Mouse (Mus musculus): ENCODE data around the gene Pakap.

Gene Pakap

GRCm38 (mm10) chr4:57567666-57568206 is at the start of gene Pakap:
Pakap (plus strand) TSS chr4:57568179.
- peak; percentile 68 for DNase-seq

DNA sequence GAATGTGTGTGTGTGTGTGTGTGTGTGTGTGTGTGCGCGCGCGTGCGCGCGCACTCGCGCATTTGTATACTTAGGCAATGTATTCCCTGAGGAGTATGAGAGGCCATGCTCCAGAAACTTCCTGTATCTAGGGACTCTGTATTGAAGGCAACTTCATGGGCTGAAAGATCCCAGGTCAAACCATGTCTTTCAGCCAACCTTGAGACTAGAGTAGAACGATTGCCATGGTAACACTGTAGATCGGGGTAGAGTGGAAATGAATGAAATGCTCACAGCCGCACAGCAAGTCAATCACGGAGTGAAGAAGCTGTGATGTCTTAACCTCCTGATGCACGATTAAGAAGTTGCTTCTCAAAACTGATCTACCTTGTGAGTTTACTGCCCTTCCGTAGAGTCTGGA is 44.5 kb upstream of the Pakap start:
- no peak for DNase-seq

DNA sequence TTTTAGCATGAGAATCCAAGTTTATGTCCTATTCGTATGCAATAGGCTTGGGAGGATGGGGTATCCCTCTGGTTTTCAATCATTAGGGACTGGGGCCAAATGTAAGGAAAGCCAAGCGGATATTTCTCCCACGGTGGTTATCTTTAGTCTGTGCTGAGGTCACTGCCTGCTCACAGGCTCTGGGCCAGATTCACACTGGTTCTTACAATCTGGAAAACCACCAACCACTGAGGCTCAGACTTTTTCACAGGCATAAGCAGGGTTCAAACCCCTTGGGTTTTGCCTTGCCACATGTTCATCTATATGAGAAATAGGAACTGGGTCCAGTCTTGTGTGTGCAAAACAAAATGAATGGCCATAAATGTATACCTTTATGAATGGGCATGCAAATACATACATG is 43.5 kb upstream of the Pakap start:
- no peak for DNase-seq

DNA sequence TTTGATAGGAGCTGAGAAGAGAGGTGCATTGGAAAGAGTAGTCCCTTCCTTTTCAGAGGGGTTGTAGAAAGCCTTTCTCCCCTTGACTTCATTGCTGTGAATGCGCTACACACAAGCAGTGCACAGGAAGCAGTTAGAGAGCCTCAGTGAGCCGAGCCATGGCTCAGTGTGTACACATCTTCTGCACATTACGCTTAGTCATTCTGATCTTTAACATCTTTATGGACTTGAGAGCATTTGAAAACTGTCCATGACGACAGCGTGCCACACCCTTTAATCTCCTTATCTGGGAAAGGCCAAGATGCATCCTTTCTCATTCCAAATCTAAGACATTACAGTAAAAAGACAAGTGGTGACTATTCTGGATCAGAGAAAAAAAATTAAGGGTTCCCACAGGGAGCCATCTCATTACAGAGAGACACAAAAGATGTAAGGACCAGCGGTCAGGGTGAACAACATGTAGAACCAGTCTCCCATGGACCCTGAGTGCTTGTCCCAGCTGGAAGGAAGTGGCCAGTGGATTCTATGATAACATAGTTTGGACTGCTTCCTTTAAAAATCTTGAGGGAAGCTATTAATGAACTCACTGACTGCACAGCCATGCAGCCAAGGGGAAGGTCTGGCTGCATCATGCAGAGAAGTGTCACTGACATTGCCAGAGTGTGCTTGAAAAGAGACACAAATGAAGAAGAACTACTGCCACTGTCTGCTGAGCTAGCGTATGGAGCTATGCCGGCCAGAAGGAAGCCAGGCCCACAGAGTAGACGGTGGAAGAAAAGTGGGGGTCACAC is 42.6 kb upstream of the Pakap start:
- no peak for DNase-seq

GRCm38 (mm10) chr4:57528296-57528695 is 39.7 kb upstream of the Pakap start:
- DNase-seq, result no peak

- DNase-seq, result no peak
Observed at GRCm38 (mm10) chr4:57533686-57534085, 34.3 kb upstream of the Pakap start.

DNA sequence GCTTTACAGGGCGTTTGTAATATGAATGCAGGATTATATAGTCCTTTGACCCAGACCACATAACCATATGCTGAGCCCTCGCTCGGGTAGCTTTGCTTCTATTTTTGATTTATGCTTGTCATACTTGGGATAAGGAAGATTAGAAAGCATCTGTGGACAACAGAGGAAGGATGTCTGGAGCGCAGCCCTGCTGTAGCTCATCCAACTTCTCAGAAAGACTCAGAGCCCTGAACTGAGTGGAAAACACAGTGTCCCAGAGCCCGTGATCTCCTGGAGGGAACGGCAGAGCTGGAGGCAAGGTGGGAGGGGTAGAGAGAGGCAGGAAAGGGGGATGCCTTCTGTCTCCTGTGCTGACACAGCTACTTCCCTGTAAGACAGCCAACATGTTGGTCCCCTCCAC is 33.7 kb upstream of the Pakap start:
- DNase-seq, result no peak

DNA sequence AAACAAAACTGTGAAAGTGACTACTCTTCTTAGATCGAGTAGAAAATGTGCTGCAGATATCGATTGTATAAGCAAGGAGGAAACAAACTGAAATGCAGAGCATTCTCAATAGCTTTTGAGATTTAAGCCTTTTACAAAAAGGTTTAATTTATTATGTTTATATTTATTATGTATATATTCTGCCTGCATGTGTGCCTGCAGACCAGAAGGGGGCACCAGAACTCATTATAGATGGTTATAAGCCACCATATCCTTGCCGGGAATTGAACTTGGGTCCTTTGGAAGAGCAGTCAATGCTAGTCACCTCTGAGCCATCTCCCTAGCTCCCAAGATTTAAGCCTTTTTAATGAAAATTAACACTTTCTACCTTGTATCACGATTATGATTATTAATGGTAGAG is 32.9 kb upstream of the Pakap start:
- no peak for DNase-seq

DNA sequence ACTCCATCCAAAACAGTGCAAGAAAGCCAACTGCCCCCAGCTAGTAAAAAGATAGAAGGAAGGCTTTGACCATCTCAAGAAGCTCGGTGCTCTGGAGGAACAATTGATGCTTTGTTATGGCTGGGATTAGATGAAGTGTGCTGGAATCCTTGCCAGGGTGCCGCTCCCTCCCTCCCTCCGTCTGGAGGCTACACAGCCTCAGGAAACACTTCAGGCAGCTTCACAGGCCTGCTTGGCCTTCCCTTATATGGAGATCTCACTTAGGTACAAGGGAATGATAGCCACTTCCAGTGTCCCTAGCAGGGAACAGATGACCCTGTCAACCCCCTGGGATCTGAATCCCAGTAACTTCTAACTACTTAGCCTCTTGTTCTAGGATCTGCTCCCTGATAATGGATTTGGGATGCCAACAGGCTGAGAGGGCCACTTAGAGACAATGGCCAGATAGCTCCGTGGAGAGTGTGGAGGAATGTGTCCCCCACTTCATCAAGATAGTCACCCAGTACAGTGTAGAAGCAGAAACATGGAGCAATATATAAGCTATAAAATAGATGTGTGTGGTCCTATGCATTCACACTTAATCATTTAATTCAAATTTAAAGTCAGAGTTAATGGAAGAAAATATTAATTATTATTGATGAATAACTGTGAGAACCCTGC is 29.8 kb upstream of the Pakap start:
- DNase-seq, result no peak

DNA sequence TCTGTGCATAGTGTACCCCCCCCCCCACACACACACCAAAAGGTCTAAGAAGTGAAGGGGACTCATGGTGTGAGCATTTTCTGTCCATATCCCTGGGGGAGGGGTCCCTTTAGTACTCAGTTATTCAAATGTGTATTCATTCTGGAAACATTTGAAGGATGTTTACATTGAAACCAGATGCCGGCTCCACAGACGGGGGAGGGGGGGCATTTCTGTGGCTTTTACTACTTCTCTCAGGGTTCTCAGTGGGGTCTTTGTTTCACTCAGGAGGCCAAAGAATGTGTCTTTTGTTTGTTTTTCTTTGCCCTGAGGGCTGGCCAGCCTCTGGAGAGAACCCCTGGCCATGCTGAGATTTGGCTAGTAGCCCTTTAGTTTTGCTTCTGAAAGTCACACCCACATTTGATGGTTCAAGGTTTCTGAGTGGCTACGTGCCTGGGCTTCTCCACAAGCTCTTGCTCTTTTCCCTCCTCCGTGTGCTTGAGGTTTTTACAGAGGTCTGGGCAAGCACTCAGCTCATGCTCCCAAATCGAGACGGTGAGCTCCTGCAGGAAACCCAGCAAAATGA is 24.2 kb upstream of the Pakap start:
- no peak for DNase-seq

GRCm38 (mm10) chr4:57547785-57548184 is 20.2 kb upstream of the Pakap start:
- DNase-seq, result no peak

- no peak for DNase-seq
Observed at GRCm38 (mm10) chr4:57550216-57550615, 17.8 kb upstream of the Pakap start.

- no peak for DNase-seq
Observed at GRCm38 (mm10) chr4:57557102-57557501, 10.9 kb upstream of the Pakap start.

DNA sequence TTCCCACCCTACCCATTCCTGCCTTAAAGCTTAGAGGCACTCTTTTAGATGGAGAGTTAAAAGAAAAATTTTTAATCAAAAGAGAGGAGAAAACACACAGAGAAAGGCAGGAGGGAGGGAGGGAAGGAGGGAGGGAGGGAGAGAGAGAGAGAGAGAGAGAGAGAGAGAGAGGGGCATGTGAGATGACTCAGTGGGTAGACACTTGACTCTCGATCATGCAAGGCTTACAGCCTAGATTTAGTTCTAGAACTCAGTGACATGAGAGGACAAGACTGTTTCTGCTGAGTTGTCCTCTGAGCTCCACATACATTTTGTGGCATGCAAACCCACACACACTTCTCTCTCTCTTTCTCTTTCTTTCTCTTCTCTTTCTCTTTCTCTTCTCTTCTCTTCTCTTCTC is 8.5 kb upstream of the Pakap start:
- no peak for DNase-seq

DNA sequence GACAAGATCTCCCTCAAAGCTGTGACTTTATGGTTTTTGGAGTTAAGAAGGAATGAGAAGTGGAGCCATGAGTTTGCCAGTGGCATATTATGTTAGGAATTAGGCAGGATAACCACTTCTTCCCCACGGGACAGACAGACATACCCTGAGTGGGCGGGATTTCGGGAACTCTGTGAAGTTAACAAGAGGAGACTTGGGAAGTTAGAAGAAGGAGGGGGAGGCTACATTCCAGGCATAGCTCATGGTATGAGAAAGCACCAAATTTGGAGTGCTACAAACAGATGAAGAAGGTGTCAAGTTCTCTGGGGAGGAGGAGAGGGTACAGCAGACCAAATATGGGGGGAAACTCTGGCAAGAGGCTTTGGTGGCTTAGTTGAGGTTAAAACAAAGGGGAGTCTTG is 8.0 kb upstream of the Pakap start:
- DNase-seq, result no peak

- DNase-seq, result no peak
Observed at GRCm38 (mm10) chr4:57561055-57561454, 6.9 kb upstream of the Pakap start.

DNA sequence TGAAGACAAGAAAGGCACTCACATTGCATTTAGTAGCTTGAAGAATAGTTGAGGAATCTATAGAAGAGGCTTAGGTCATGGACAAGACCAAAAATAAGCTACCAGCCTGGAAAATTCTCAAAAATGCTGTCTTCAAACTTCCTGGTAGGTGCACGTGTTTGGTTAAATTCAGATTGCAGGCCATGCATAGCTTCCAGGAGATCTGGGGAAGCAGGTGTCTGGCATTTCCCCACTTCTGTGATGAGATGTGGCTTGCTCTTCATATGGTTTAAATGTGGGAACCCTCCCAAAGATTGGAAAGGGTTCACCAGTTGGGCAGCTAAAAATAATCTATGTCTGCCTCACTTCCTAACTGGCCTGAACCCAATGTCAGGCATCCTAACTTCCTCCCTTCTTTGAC is 2.7 kb upstream of the Pakap start:
- no peak for DNase-seq

- no peak for DNase-seq
Observed at GRCm38 (mm10) chr4:57565811-57566210, 2.2 kb upstream of the Pakap start.

DNA sequence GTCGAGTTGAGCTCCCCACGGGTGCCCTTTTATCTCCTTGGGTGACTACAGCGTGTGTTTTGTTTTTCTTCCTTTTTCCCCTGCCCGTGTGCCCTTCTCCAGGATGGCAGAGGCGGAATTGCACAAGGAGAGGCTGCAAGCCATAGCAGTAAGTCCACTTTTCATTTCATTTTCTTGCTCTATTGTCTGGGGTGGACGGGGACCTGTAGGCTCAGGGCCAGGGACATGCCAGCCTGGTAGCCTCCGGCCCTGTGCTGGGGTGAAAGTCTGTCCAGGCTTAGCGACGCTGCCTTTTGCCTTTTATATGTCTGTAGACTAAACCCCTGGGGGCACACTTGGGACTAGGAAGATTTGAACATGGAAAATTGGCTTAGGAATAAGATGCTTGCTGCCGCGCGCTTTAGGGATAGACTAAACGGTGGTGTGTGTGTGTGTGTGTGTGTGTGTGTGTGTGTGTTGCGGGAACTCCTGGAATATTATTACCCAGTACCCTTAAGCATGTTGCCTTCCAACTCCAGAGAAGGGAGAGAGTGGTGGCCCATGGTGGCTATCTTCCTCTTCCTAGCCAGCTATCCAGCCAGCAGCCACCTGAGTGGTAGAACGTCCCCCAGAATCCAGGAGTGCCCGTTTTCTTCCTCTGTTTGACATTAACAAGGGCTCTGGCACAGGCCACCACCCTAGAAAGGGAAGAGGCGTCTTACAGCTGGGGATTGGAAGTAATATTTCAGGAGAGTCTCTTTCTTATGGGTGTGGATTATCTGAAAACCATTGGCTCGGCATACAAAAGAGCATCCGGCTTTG is 489 bp downstream of the Pakap start:
- DNase-seq, result no peak

DNA sequence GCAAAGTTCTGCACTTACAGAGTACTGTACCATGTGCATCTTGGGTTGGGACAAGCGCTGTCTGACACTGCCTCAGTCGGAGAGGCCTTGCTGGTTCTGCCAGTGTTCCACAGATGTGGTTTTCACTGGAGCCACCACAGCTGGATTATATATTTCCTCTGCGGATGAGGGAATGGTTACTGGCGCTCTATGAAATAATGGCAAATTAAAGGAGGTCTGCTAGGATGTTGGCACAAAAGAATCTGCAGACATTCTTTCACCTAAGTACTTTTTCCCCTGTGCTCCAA is 1.0 kb downstream of the Pakap start:
- DNase-seq, result no peak

GRCm38 (mm10) chr4:57569711-57570110 is 1.7 kb downstream of the Pakap start:
- DNase-seq, result no peak

DNA sequence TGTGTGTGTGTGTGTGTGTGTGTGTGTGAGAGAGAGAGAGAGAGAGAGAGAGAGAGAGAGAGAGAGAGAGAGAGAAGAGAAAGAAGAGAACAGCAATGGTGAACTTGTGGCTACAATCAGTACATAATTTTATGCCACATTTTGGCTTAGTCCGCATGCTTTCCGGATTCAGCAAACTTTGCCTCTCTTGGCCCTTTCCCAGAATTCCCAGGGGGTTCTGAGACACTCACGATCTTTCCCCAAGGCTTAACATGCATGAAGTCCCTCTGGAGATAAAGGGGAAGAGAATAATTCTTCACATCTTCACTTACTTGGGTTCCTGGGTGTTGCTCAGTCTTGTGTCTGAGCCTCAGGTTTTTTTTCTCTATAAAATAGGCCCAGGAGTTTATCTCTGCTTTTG is 2.2 kb downstream of the Pakap start:
- DNase-seq, result no peak

- no peak for DNase-seq
Observed at GRCm38 (mm10) chr4:57574181-57574580, 6.2 kb downstream of the Pakap start.

DNA sequence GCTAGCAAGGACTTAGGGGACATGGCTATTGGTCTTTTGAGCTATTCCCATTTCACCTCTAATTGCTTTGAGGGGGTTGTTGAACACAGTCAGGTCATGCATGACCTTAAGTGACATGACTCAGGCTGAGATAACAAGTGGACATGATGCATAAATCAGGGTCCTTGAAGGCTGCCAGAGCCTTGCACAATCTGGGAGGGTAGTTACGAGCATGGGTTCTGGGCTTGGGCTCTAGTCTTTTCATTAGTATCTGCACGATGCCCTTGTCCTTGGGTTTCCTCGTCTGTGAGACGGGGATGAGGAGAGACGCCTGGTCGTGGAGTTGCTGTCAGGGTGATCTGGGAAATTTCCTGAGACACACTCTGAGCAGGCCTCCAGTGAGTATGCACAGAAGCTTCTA is 6.7 kb downstream of the Pakap start:
- no peak for DNase-seq
